Mouse (Mus musculus) C2C12 (cell line): ENCODE data around the gene Fhl1. TPM values are rescaled to one million over a fixed set of nuclear protein-coding genes. Genes with fewer than 3 reads are reported as not detected.

Experiments used
- H3K27me3 ChIP-seq: one replicate; pipeline ENCODE4 v1.6.1; 2011; ENCODE audit not compliant: control insufficient read depth, insufficient read depth, insufficient read length
- H3K36me3 ChIP-seq: one replicate; pipeline ENCODE4 v1.6.1; 2011; ENCODE audit not compliant: control insufficient read depth, insufficient read depth
- H3K4me3 ChIP-seq: one replicate; pipeline ENCODE4 v1.5.1; 2011; ENCODE audit warnings: mild to moderate bottlenecking, control low read depth; ENCODE audit not compliant: poor library complexity, insufficient read depth, severe bottlenecking
- H3K79me2 ChIP-seq: one replicate; pipeline ENCODE4 v1.6.1; 2011; ENCODE audit not compliant: control insufficient read depth, insufficient read depth
- H3K79me3 ChIP-seq: one replicate; pipeline ENCODE4 v1.6.1; 2011; ENCODE audit warnings: low read depth, control low read depth
- H3ac ChIP-seq: one replicate; pipeline ENCODE3; 2011; ENCODE audit warnings: low read depth; ENCODE audit not compliant: control insufficient read depth, insufficient read length
- CEBPB ChIP-seq: IDR thresholded peaks from one replicate; pipeline ENCODE4 v1.6.1; 2011; ENCODE audit warnings: low read depth, mild to moderate bottlenecking, control low read depth, moderate library complexity
- CTCF ChIP-seq: IDR thresholded peaks from one replicate; pipeline ENCODE4 v1.5.1; 2011; ENCODE audit not compliant: control insufficient read depth, insufficient read depth, insufficient read length
- FOSL1 ChIP-seq: IDR thresholded peaks from one replicate; pipeline ENCODE4 v1.8.0; 2011; ENCODE audit warnings: mild to moderate bottlenecking, low read length; ENCODE audit not compliant: poor library complexity, insufficient read depth, severe bottlenecking
- MAX ChIP-seq: IDR thresholded peaks from one replicate; pipeline ENCODE4 v1.6.1; 2011; ENCODE audit warnings: mild to moderate bottlenecking, control low read depth
- MYOD1 ChIP-seq: IDR thresholded peaks from one replicate; pipeline ENCODE4 v1.6.1; 2011; ENCODE audit warnings: low read depth; ENCODE audit not compliant: control insufficient read depth, insufficient read length
- MYOG ChIP-seq: IDR thresholded peaks from one replicate; pipeline ENCODE4 v1.6.1; 2011; ENCODE audit not compliant: control insufficient read depth, insufficient read length; ENCODE audit errors: extremely low read depth
- USF1 ChIP-seq: IDR thresholded peaks from one replicate; pipeline ENCODE4 v1.6.1; 2011; ENCODE audit warnings: low read depth, mild to moderate bottlenecking, control low read depth, moderate library complexity
- polyA plus RNA-seq: library from polyadenylated mRNA; unstranded; fragments of >200 nt; fragmentation: generic; extraction: Trizol; gene quantifications from one replicate; pipeline ENCODE4 v1.2.1, GENCODE M21; 2012; ENCODE audit warnings: missing spikeins

The Fhl1 gene
- polyA plus RNA-seq, 1 experiment: 42.8 TPM

DNA sequence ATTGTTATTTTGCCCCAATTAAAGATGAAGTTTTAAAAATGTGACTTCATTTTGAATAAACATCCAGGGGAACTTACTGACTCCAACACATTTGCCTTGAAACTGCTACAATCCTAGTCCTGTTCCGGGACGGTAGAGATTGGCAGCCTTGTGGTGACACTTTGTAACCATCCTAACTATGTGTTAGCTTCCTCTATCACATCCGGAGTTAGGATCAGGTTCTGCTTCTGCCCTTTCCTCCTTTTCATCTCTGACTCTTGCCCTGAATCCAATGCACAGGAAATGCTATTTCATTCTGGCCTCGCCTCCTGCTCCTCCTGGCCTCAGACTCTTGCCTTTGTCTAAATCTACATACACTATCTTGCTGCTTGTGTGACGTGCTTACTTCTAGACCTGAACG lies 95.9 kb downstream of the Fhl1 start:
- H3K27me3 ChIP-seq: no peaks in the 10 kb centered on the region
- no peak overlapping the region for H3ac ChIP-seq
- TF ChIP-seq MYOG: no peak
- TF ChIP-seq MYOD1: no peak
- TF ChIP-seq CTCF: no peak
- no peak for TF ChIP-seq FOSL1
- no peak for TF ChIP-seq CEBPB
- no peak for TF ChIP-seq MAX
- no peak for TF ChIP-seq USF1
- H3K79me2 ChIP-seq: no peaks in the 10 kb centered on the region
- no peaks in the 10 kb centered on the region for H3K36me3 ChIP-seq
- no peak overlapping the region for H3K4me3 ChIP-seq
- H3K79me3 ChIP-seq: no peaks in the 10 kb centered on the region

DNA sequence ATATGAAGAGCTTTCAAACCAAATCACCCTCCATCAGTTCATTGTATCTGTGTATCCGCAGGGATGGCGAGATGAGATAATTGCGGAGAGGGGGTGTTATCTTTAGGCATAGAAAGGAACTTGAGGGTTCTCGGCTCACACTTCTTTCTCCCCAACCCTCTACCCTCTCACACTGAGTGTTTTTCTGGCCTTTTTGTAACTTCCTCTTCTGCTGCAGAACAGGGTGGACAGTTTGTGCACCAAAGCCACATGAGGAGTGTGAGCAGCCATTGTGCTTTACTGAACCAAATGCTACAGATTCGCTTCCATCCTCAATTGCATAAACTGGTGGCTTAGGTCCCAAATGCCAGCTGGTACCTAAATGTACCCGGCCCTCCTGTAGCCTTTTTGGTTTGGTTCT lies 104.3 kb downstream of the Fhl1 start:
- Histone ChIP-seq H3ac (no peak overlapping the region), H3K79me3 (no peaks in the 10 kb centered on the region), H3K27me3 (no peaks in the 10 kb centered on the region), H3K4me3 (no peak overlapping the region), H3K36me3 (no peaks in the 10 kb centered on the region), H3K79me2 (no peaks in the 10 kb centered on the region)
- TF ChIP-seq FOSL1 (no peak), MYOD1 (no peak), MYOG (no peak), MAX (no peak)

DNA sequence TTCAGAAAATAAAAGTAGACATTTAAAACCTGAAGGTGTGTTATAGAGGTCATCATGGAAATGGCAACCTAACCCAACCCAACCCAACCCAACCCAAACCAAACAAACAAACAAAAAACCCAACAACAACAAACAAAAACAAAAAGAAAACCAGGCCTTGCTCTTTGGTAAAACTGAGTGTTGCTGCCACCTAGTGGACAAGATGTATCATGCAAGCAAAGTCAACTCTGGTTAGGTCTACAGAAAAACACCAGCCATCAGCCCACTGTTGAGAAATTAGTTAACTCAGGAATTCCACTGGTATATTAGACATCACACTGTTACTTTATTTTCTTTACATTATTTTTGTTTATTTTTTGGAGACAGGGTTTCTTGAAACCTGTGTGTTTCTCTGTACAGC lies 107.8 kb downstream of the Fhl1 start:
- no peak overlapping the region for H3ac ChIP-seq
- TF ChIP-seq CTCF: peak; percentile 15
- TF ChIP-seq MAX: no peak
- no peak overlapping the region for H3K4me3 ChIP-seq
- no peaks in the 10 kb centered on the region for H3K36me3 ChIP-seq
- no peaks in the 10 kb centered on the region for H3K79me3 ChIP-seq
- no peaks in the 10 kb centered on the region for H3K27me3 ChIP-seq
- no peaks in the 10 kb centered on the region for H3K79me2 ChIP-seq

DNA sequence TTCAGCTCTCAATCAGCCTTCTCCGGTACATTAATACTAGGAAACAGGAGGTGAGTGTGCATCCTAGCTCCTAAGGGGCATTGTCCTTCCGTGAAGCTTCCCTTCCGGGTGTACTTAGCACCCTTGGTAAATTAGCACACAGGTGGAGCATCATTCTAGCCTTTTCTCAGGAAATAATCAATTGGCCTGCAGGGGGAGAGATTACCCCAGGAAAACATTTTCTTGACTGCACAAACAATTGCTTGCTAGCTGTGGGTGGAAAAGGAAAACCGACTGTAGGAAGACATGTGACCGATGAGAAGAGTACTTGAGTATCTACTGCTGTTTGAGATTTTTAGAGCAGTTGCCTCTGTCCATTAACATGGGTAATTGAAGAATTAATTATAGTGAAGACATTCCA lies 109.7 kb downstream of the Fhl1 start:
- TF ChIP-seq MYOD1: no peak
- no peak for TF ChIP-seq USF1
- TF ChIP-seq MAX: no peak
- no peak for TF ChIP-seq CTCF
- TF ChIP-seq MYOG: no peak
- TF ChIP-seq FOSL1: no peak
- TF ChIP-seq CEBPB: no peak
- H3K79me2 ChIP-seq: no peaks in the 10 kb centered on the region
- no peaks in the 10 kb centered on the region for H3K27me3 ChIP-seq
- no peaks in the 10 kb centered on the region for H3K36me3 ChIP-seq
- no peaks in the 10 kb centered on the region for H3K79me3 ChIP-seq
- H3K4me3 ChIP-seq: no peak overlapping the region
- H3ac ChIP-seq: no peak overlapping the region

Other genes starting within 250 kb of the Fhl1 start
- not detected for gene Gm10477, start 207.0 kb upstream of the Fhl1 start, polyA plus RNA-seq
- 0.07 TPM for gene Gm648, start 182.2 kb upstream of the Fhl1 start, polyA plus RNA-seq
- gene Mmgt1, start 133.7 kb upstream of the Fhl1 start, polyA plus RNA-seq: 11.7 TPM
- gene Slc9a6, start 122.0 kb upstream of the Fhl1 start, polyA plus RNA-seq: 7.2 TPM
- 0.06 TPM for gene Map7d3, start 90.5 kb downstream of the Fhl1 start, polyA plus RNA-seq
- not detected for gene Adgrg4, start 138.4 kb downstream of the Fhl1 start, polyA plus RNA-seq